Mouse (Mus musculus) hindbrain, embryonic 16.5 days (tissue): ENCODE measurements around the gene Klhl6. TPM values are rescaled to one million over a fixed set of nuclear protein-coding genes. Genes with fewer than 3 reads are reported as not detected.

Source experiments
- ATAC-seq: fragments of 200-750 bp; cut with Nextera tagmentation; 2 replicates; pipeline ENCODE4 v1.8.0; 2017; ENCODE audit warnings: moderate TSS enrichment, moderate library complexity
- H3K27ac ChIP-seq: fragments of 300-500 bp; sonication (generic); 2 replicates; pipeline ENCODE4 v1.5.1; 2014; ENCODE audit warnings: low read depth, mild to moderate bottlenecking, control low read depth, low read length, moderate library complexity
- H3K27me3 ChIP-seq: fragments of 300-500 bp; sonication (generic); replicated peaks from 2 replicates; pipeline ENCODE4 v1.6.1; 2014; ENCODE audit warnings: low read length; ENCODE audit not compliant: control insufficient read depth, insufficient read depth
- H3K36me3 ChIP-seq: fragments of 300-500 bp; sonication (generic); 2 replicates; pipeline ENCODE4 v1.6.1; 2014; ENCODE audit warnings: mild to moderate bottlenecking, low read length, moderate library complexity, mixed read lengths; ENCODE audit not compliant: control insufficient read depth, insufficient read depth
- H3K4me1 ChIP-seq: fragments of 300-500 bp; sonication (generic); 2 replicates; pipeline ENCODE4 v1.6.1; 2014; ENCODE audit warnings: low read depth, low read length; ENCODE audit not compliant: control insufficient read depth, insufficient read depth
- H3K4me2 ChIP-seq: fragments of 300-500 bp; sonication (generic); 2 replicates; pipeline ENCODE4 v1.6.1; 2014; ENCODE audit warnings: mild to moderate bottlenecking, low read length, control low read depth, moderate library complexity
- H3K4me3 ChIP-seq: fragments of 300-500 bp; sonication (generic); 2 replicates; pipeline ENCODE4 v1.5.1; 2014; ENCODE audit warnings: mild to moderate bottlenecking, low read length, control low read depth, moderate library complexity
- H3K9ac ChIP-seq: fragments of 300-500 bp; sonication (generic); 2 replicates; pipeline ENCODE4 v1.6.1; 2014; ENCODE audit warnings: low read depth, mild to moderate bottlenecking, control low read depth, low read length, moderate library complexity
- H3K9me3 ChIP-seq: fragments of 300-500 bp; sonication (generic); 2 replicates; pipeline ENCODE4 v1.6.1; 2014; ENCODE audit warnings: mild to moderate bottlenecking, low read length, moderate library complexity; ENCODE audit not compliant: control insufficient read depth
- WGBS: fragments of 180-500 bp; shearing (Covaris S2); extraction: QIAGEN DNeasy Blood & Tissue Kit; methylation state at CpG from one replicate; pipeline ENCODE4 v1.1.7; 2014; 5-methylcytosine and 5-hydroxymethylcytosine counted together
- polyA plus RNA-seq: library from polyadenylated mRNA; unstranded; fragments of >200 nt; fragmentation: Nextera tagmentation; extraction: Ambion mirVana; gene quantifications from 2 replicates; pipeline ENCODE4 v1.2.1, GENCODE M21; 2015

The Klhl6 gene
- polyA plus RNA-seq, 1 experiment from 2014 or later = 4.0 TPM

DNA sequence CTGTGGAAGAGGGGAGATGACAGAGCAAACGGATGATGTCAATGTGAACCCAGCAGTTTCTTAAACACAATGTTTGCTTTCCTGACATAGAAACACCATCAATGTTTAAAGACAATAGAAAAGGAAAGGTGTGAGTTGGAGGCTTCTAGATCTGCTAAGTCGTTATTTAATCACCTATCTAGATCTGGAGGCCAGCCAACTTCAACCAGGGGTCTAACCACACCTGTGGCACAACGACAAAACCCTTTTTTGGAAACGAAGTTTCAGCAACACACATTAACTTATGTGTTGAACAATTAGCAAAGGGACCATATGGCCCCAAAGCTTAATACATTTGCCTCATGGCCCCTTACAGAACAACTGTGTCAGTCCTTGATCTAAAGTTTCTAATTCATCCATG is 6.0 kb downstream of the Klhl6 start:
- ATAC-seq = no peak
- Histone ChIP-seq H3K27me3 (no peaks in the 10 kb centered on the region), H3K9me3 (no peaks in the 10 kb centered on the region), H3K4me2 (no peak overlapping the region), H3K4me1 (no peaks in the 10 kb centered on the region), H3K27ac (no peak overlapping the region), H3K36me3 (no peaks in the 10 kb centered on the region), H3K9ac (no peak overlapping the region), H3K4me3 (no peak overlapping the region)
- WGBS = 86% methylated on average over 4 of the region's 4 CpGs

DNA sequence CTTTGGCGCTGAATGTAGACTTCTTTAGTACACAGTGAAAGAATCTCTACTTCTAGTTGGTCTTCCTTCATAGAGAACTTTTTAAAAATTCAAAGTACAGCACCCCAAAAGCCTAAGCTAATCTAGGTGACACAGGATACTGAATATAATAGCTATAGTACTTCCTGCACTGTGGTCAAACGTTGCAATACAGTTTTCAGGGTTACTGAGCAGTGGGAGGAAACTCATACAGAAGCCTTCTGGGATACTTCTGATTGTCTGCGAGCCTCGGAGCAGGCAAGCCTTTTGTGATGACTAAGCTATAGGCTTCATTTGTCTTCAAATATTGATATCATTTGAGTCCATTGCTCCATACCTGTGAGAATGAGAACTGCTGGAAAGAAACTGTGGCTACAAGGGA is 7.4 kb downstream of the Klhl6 start:
- H3K27ac ChIP-seq = no peak overlapping the region
- H3K4me2 ChIP-seq = no peak overlapping the region
- no peaks in the 10 kb centered on the region for H3K36me3 ChIP-seq
- H3K4me3 ChIP-seq = no peak overlapping the region
- no peak overlapping the region for H3K9ac ChIP-seq
- 87% methylated on average over 4 of the region's 4 CpGs for WGBS
- ATAC-seq = no peak
- H3K9me3 ChIP-seq = no peaks in the 10 kb centered on the region
- no peaks in the 10 kb centered on the region for H3K27me3 ChIP-seq
- no peaks in the 10 kb centered on the region for H3K4me1 ChIP-seq

DNA sequence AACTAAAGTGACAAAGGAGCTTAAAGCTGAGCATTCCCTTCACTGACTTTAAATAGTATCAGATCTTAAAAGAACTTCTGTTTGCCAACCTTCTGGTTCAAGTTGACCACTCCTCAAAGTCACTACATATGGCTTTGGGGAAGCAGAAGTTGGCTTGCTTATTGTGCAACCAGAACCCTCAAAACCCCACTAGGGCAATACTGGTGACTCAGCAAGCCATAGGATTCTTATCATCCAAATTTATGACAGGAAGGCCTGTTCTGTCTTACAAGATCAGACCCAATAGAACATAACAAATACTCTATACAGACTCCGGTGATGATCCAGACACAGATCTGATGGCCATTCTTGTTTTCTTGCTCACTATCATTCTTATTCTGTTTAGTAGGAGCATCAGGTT is 9.4 kb downstream of the Klhl6 start:
- Histone ChIP-seq H3K36me3 (no peaks in the 10 kb centered on the region), H3K9me3 (no peaks in the 10 kb centered on the region), H3K4me3 (no peak overlapping the region), H3K9ac (no peak overlapping the region), H3K4me2 (no peak overlapping the region), H3K27me3 (no peaks in the 10 kb centered on the region), H3K4me1 (no peaks in the 10 kb centered on the region), H3K27ac (no peak overlapping the region)
- no peak for ATAC-seq
- WGBS = 89% methylated on average over 1 of the region's 1 CpGs

DNA sequence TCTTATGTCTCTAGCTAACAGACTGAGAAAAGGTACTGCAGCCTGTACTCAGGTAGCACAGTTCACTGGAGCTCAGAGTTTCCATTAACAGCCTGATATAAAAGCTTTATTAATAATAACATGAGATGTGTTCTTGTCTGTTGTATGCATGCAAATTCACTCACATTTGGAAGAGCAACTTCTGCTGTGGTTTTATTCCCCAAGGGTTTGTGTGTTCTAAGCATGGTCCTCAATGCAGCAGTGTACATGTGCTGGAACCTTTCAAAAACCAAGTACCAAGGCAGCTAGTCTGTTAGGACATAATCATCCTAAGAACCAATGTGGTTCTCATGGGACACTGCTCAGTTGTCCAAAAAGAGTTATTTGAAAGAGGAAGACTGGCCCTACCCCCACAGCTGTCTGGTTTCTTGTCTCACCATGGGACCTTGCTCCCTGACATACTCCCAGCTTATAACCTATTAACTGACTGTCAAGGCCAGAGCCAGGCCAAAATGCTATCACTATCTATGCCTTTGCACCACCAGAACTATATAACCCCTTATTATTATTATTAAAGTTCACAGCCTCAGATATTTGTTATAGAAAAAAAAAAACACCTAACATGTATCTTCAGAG is 10.0 kb downstream of the Klhl6 start:
- no peaks in the 10 kb centered on the region for H3K27me3 ChIP-seq
- H3K9ac ChIP-seq = no peak overlapping the region
- H3K4me2 ChIP-seq = no peak overlapping the region
- H3K4me1 ChIP-seq = no peaks in the 10 kb centered on the region
- H3K36me3 ChIP-seq = no peaks in the 10 kb centered on the region
- no peak for ATAC-seq
- no peaks in the 10 kb centered on the region for H3K9me3 ChIP-seq
- H3K4me3 ChIP-seq = no peak overlapping the region
- no peak overlapping the region for H3K27ac ChIP-seq

GRCm38 (mm10) chr16:19969506-19969905 is 13.3 kb downstream of the Klhl6 start:
- no peak for ATAC-seq
- Histone ChIP-seq H3K4me3 (no peak overlapping the region), H3K27me3 (no peaks in the 10 kb centered on the region), H3K4me1 (no peaks in the 10 kb centered on the region), H3K9me3 (no peaks in the 10 kb centered on the region), H3K9ac (no peak overlapping the region), H3K36me3 (no peaks in the 10 kb centered on the region), H3K4me2 (no peak overlapping the region), H3K27ac (no peak overlapping the region)
- WGBS = 89% methylated on average over 5 of the region's 5 CpGs

GRCm38 (mm10) chr16:19968666-19969065 is 14.2 kb downstream of the Klhl6 start:
- Histone ChIP-seq H3K4me1 (no peaks in the 10 kb centered on the region), H3K9me3 (no peaks in the 10 kb centered on the region), H3K27me3 (no peaks in the 10 kb centered on the region), H3K27ac (no peak overlapping the region), H3K4me2 (no peak overlapping the region), H3K4me3 (no peak overlapping the region), H3K36me3 (no peaks in the 10 kb centered on the region), H3K9ac (no peak overlapping the region)
- WGBS = 94% methylated on average over 4 of the region's 4 CpGs
- ATAC-seq = no peak

- ATAC-seq = no peak
- Histone ChIP-seq H3K4me3 (no peak overlapping the region), H3K4me1 (no peaks in the 10 kb centered on the region), H3K36me3 (no peaks in the 10 kb centered on the region), H3K27me3 (no peaks in the 10 kb centered on the region), H3K9me3 (no peaks in the 10 kb centered on the region), H3K4me2 (no peak overlapping the region), H3K27ac (no peak overlapping the region), H3K9ac (no peak overlapping the region)
- WGBS = 80% methylated on average over 1 of the region's 1 CpGs
Measured at GRCm38 (mm10) chr16:19967897-19968392, 14.9 kb downstream of the Klhl6 start.

DNA sequence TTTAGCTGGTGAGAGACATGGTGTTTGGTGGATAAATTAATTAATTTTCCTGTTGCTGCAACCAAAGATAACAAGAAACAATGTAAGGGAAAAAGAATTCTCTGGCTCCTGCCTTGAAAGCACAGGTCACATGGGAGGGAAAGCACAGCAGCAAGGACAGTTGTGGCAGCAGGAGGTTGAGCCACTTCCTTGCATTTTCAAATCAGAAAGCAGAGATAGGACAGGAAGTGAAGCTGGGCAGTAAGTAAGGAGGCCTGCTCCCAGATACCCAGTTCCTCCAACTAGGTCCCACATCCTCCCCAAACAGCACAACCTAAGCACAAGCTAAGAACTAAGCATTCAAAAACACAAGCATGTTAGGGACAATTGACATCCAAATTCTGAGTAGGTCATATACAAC is 15.9 kb downstream of the Klhl6 start:
- H3K36me3 ChIP-seq = no peaks in the 10 kb centered on the region
- H3K9ac ChIP-seq = no peak overlapping the region
- no peaks in the 10 kb centered on the region for H3K27me3 ChIP-seq
- H3K4me2 ChIP-seq = no peak overlapping the region
- H3K4me1 ChIP-seq = no peaks in the 10 kb centered on the region
- no peak for ATAC-seq
- no peak overlapping the region for H3K27ac ChIP-seq
- no peak overlapping the region for H3K4me3 ChIP-seq
- H3K9me3 ChIP-seq = no peaks in the 10 kb centered on the region

- Histone ChIP-seq H3K9ac (no peak overlapping the region), H3K36me3 (no peaks in the 10 kb centered on the region), H3K9me3 (no peaks in the 10 kb centered on the region), H3K27me3 (no peaks in the 10 kb centered on the region), H3K4me2 (no peak overlapping the region), H3K27ac (no peak overlapping the region), H3K4me1 (no peaks in the 10 kb centered on the region), H3K4me3 (no peak overlapping the region)
- no peak for ATAC-seq
- 88% methylated on average over 1 of the region's 1 CpGs for WGBS
Measured at GRCm38 (mm10) chr16:19966437-19966836, 16.4 kb downstream of the Klhl6 start.

GRCm38 (mm10) chr16:19962951-19963350 is 19.9 kb downstream of the Klhl6 start:
- Histone ChIP-seq H3K9me3 (no peaks in the 10 kb centered on the region), H3K27ac (no peak overlapping the region), H3K9ac (no peak overlapping the region), H3K4me3 (no peak overlapping the region), H3K36me3 (no peaks in the 10 kb centered on the region), H3K4me1 (no peaks in the 10 kb centered on the region), H3K4me2 (no peak overlapping the region), H3K27me3 (no peaks in the 10 kb centered on the region)
- no peak for ATAC-seq
- 92% methylated on average over 3 of the region's 3 CpGs for WGBS
